Mouse (Mus musculus): Measurements from ENCODE around the gene Dennd1a.

DNA sequence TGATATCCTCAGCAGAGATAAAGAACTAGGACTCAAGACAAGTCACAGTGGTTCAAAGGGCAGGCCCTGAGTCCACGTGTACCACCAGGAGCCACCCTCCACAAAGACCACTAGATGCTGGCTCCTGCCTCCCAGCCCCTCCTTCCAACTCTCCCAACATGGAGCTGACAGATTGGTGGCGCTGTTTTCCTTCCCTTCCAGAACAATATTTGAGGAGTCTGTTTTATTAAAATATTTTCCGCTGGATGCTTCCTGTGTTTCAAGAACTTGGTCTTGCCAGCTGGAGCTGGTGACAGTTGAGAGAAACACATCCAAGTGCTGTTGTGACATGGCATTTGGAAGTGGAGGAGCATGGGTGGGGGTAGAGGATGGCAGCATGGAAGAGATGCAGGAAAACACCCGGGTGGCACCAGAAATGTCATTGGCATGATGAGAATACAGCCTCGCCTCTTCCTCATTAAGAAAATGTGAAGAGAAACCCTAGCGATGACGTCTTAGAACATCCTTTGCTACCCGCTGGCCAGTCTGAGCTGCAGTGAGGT lies 472.3 kb downstream of the Dennd1a start:
- TF ChIP-seq POLR2A (IDR thresholded peaks at IDR 0.05; ENCODE audit: low read depth, low read length) (no peak), CTCF (conservative IDR thresholded peaks at IDR 0.05; ENCODE audit: insufficient read depth, insufficient read length, low read depth, low read length) (no peak)
